Mouse (Mus musculus): Measurements from ENCODE around the gene Itgb8.

Gene Itgb8

DNA sequence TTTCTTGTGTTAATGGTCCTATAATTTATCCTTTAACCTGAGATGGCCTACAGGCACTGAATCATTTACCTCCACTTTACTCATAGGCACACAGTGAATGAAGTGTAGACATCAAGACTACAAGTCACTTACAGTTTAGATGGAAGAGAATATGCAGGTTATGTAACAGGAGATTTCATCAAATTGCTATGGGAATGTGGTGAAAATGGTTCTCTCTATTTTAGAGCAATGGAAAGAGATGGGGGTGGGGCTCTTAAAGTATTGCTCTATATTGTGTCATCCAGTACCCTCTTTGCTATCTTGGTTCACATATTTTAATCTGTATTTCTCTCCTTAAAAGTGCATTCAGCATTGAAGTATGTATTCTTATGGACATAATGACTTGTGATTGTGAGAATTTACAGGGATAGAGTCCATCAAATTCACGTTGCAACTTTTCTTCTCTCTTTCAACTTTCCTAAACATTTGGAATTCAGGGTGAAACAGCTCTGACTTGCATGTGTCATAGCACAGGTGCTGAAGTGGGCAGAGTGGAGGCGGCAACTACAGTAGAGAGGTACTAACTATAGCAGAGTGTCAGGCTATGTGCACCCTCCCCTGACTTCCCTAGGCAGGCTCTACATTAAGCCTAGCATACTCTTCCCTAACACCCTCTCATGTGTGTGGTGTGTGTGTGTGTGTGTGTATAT is 29.1 kb downstream of the Itgb8 start:
- DNase-seq (ENCODE audit: low spot score): no peak

DNA sequence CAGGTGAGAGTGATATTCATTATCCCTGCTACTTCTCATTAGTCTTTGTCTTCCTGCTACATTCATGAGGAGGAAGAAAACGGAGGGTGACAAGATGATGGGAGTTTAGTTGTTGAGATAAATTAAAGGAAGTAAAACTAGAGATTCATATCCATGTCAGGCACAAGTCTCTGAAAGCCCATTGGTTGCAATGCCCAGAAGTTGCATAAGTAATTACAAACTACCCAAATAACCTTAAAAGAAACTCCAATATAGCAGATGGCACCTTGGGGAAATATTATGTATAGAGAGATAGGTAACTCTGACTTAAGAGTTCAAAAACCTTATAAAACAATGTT is 31.2 kb downstream of the Itgb8 start:
- DNase-seq (ENCODE audit: low spot score): no peak

DNA sequence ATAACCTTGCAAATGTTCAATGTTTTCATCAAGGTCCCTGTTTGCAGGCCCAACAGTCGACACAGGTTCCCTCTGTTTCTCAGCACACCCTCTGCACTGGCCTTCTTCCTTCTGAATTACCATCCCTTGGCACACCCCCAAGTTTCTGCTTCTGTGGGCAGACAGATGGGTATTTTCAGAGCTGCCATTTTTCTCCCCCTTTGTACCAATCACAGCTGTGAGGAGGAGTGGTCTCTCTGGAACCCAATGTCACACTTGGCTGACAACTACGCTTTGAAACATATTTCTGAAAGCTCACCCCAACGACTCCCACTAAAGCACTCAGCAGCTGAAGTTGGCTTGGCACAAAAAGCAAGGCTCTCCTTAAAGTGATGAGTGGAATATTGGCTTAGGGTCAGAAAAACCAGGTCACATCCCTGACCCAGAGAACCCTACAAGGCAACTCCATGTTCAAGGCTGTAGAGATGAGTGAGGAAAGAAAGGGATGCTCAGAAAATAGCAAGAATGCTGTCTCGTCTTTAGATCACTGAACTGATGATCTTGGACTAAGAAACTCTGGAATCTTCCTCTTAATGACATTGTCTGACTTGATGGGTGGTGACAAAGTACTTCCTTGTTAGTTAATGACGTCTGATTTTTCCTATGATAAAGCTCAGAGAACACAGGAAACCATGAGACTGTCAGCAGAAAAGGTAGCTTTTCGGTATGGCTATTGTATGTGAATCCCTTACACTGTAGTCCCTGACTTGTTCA is 31.7 kb downstream of the Itgb8 start:
- no peak for DNase-seq (ENCODE audit: low spot score)

DNA sequence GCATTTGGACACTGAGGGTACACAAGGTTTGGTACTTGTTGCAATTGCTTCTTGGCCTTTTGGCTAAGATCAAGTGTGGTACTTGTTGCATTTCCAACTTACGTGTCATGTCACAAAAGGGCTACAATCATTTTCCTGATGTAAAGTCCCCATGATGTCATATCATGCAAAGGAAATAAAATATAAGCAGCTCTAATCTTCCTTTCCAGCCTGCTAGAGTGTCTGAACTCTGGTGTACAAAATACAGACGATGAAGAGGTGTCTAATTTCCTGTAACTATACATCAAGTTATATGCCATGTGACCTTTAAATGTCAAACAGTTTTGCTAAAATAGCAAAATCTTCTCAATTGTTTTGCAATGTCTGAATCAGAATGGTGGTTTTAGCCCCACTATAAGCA is 34.2 kb downstream of the Itgb8 start:
- no peak for DNase-seq (ENCODE audit: low spot score)

DNA sequence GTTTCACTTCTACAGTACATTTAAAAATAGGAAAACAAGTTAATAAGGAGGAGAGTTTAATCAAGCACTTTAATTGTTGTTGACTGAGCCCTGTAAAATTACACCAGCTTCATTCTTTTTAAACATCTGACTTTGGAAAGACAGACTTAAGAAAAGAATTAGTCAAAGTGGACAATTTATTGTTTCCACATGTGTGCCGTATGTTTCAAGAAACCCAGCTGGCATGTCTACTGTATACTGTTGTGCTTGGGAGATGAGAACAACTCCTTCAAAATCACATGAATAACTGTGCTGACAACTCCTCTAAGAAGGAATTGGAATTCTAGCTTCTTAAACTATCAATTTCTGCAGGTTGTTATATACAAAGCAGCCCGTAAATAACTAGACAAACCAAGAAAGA is 35.8 kb downstream of the Itgb8 start:
- no peak for DNase-seq (ENCODE audit: low spot score)

DNA sequence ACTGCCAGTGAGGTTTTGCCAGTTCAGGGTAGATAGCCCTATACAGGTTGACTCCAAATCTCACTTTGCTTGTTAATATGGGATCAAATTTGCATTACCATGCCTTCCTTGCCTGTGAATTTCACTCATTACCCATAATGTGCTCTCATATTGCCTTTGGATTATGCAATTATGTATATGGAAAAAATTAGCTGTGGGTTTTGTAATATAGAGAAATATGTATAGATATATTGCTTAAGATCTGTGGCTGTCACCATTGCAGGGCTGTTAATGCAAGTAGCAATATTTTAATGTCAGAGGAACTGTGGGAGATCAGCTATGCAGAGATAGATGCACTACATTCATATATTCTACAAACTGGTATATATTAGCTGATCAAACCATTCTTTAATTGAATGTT is 43.5 kb downstream of the Itgb8 start:
- no peak for DNase-seq (ENCODE audit: low spot score)

DNA sequence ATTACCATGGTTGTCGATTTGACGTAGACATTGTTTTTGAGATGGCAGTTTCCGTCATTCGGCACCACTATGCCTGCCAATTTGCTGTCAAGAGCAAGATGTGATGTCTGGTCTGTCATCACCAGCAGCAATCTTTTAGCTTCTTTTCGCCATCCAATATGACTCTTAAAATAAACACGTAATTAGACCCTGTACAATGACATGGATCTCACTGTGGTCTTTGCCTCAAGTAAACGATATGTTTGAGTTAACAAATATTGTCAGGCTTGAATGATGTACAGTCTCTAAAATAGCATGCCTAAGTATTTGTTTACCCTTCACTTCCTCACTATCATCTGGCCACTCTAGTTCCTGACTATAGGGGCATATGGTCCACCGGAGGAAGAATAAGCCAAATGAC is 48.8 kb downstream of the Itgb8 start:
- DNase-seq (ENCODE audit: low spot score): no peak

DNA sequence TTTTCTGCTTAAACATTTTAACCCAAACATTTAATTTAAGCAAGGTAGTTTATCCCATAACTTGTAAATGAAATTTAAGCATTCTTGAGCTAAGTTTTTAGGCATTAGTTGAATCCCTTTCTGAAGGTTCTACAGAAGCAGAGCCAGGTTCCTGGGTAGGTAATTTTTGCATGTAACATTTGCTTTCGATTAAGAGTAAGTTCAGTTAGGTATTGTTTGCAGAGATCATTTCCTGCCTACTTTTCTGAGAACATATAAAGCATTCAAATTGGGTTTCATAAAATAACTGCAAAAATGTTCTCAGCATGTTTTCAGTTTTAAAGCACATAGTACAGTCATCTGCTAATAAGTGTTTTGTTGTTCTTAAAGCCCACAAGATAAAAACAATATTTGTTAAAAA is 53.2 kb downstream of the Itgb8 start:
- DNase-seq (ENCODE audit: low spot score): no peak

DNA sequence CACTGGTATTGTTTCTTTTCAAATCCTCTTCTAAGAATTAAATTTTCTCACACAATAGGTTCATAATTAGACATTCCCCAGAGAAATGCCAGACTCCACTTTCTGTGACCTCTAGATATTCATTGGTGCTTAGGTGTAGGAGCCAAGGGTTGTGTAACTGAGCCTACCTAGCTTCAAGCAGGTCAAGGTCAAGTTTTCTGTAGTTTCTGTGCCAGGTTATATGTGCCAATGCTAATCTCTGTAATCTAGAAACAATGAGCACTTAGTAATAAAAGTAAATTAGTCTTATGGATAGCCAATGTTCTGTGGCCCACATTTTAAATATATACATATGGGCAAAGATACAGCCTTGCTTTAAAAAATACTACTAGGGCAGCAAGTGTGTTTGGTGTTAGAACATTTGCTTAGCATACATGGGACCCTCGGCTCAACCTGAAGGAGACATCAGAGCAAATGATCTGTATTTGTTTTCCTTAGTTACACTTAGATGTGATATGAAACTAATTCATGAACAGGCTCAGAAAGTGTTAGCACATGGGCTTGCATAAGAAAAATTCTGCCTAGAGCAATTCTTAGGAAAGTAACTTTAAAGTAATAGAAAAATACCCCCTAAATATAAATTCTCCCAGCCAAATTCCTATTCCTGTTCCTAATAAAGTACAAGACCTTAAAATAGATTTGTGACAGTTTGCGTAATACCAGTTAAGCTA is 56.2 kb downstream of the Itgb8 start:
- DNase-seq (ENCODE audit: low spot score): no peak

DNA sequence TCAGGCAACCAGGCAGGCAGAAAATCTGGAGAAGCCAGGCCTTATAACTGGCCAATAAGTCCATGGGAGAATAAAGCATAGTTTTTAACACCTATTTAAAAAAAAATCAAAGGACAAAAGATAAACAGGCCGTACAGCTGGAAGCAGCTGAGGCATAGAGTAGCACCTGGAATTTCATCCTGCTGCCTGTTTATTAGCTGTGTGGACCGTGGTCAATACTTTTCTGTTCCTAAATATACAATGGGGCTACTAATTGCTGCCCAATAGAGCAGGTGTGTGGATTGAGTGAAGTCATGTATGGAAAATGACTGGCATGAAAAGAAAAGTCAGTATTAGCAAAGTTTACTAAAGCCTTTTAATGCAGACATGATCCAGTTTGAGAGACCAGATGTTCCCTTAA is 62.6 kb downstream of the Itgb8 start:
- no peak for DNase-seq (ENCODE audit: low spot score)

DNA sequence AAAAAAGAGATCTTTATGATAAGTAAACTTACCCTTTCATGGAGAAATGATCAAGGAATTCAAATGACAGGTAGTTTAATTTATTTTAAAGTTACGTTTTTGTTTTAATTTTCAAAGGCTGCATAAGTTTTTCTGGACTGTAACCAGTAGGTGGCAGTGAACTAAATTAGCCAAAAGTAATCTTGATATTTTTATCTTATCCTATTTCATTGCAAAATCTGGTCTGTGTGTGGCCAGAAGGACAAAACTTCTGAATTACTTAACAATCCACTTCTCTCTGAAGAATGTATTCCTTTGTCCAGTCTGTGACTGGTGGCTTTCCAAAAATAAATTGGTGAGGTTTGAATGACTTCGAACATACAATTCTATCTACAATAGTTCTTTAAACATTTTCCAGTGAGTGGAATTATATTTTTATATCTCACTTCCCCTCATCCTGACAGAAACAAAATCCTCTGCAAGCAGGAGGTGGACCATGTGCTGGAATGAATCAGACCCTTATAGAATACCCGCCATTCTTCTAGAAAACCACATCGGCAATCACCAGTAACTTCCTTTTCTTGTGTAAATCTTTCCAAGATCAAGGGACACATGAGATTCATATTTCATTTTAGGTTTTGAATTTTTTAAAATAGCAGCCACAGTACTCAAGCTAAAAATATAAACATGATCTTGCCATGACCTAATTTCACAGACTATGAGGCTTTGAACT is 68.6 kb downstream of the Itgb8 start:
- no peak for DNase-seq (ENCODE audit: low spot score)

DNA sequence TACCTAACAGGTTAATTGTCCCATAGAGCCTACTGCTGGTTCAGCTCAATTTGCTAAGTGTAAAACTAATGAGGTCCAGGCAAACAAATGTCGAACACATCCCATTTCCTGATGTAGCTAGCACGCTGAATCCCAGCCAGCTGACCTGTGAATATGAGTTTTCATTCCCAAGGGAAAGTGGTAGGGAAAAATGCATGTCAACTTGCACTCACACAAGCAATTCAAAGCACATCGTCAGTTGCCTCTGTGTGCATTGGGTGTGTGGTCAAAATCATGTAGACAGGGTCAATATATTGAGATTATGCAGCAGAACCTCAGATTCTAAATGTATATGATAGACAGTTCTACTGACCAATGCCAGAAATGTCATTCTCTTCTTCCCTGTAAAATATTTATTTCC is 69.5 kb downstream of the Itgb8 start:
- no peak for DNase-seq (ENCODE audit: low spot score)

DNA sequence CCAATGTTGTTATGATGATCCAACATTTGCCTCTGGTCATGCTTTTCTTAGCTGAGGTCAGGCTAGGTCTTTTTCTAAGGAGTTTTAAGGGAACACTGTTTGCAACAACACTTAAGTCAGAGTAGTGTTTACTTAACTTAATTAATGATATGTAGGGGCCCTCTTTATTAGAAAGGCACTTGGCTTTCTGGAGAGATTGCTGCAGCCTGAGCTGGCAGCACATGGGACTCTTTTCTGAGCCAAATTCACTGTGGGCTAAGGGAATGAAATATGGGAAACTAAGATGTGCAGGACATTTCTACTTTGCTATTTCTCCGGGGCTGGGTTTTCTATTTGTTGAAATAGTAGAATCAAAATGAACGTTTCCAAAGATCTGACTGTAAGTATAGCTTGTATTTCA is 73.5 kb downstream of the Itgb8 start:
- DNase-seq (ENCODE audit: low spot score): no peak

DNA sequence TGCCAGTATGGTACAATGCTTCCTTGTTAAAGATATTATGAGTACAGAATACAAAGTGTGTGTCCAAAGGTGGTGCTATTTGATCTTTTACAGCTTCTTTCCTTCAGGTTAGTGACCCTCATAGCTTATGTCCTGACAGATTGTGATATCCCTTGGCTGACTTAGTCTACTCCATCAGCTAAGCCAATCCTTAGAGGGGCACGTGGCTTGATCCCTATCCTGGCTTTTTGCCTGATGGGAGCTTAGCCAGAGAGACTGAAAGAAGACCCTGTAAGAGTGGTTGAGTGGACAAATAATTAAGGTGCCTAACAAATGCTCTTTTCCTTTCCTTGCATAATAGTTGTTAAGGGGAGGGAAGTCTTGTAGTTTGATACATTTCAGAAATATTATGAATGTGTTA is 73.9 kb downstream of the Itgb8 start:
- DNase-seq (ENCODE audit: low spot score): no peak

DNA sequence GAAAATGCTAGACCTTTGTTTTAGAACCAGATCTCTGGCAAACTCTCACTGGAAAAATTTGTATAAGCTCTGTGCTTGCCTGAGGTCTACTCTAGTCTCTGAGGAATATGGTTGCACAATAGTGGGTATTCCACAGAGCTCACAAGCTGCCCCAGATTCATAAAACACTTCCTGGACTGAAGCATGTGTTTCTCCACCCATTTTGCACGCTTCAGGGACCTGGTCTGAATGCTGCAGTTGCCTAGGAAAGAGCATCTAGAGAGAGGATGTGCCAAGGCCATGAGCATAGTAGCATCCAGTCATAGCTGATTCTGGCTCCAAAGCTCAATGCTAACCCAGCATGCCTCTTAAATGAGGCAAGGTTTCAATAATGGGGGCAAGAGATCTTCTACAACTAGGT is 74.4 kb downstream of the Itgb8 start:
- no peak for DNase-seq (ENCODE audit: low spot score)

DNA sequence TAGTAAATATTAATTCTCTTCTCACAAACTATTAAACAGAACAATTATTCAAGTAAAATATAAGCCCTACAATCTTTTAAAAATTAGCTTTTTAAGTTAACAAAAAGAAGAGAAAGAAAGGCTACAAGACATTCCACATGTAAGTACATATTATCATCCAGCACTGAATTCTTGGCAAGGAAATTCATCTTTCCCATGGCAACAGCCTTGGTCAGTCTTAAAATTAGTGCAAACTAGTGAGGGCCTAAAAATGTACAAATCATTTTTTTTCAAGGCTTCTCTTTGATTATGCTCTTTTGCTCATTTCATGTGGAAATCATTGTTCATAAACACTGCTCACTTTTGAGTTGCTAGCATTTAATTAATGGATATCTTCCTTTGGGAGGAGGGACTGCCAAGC is 77.8 kb downstream of the Itgb8 start:
- DNase-seq (ENCODE audit: low spot score): no peak

DNA sequence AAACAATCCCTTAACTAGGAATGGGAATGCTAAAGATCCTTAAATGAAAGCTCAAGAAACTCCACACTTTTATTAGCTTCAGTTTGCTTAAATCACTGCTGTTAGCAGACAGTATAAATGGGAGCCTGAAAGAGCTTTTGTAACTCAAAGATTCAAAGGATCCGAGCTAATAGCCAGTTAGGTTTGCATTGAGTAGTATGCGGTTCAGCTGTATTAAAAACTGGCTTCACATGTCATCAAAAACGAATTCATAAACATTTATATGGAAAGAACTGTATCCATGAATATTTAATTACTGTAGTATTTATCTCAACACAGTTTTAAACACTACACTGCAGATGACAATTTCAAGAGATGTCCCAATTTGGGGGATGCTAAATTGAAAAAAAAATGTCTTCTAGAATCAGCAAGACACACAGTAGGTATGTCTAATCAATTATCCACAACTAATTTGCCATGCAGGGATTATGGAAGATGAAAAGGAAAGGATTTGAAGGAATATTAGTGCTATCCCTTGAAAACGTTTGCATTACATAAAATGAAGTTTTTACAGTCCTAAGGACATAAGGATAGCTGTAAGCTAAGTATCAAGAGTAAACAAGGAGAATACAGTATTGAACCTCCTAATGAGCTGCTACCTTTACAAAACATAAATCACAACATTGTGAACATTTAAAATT is 79.2 kb downstream of the Itgb8 start:
- DNase-seq (ENCODE audit: low spot score): no peak

DNA sequence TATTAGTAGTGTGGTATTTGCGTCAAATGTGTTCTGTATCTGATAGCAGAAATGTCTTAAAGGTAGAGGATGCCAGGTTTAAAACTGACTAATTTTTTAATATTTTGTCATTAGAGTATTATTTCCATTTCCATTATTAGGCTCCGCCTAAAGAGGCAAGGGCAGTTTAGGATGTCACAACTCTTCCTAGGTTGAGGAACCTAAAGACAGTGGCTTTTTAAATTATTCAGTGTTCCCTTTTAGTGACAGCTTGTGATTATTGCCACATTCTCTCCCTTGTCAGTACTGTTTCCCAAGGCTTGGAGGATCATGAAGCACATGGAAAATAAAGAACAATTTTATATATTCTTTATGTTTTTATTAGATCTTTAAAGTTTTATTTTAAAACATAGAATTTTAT is 80.9 kb downstream of the Itgb8 start:
- no peak for DNase-seq (ENCODE audit: low spot score)

DNA sequence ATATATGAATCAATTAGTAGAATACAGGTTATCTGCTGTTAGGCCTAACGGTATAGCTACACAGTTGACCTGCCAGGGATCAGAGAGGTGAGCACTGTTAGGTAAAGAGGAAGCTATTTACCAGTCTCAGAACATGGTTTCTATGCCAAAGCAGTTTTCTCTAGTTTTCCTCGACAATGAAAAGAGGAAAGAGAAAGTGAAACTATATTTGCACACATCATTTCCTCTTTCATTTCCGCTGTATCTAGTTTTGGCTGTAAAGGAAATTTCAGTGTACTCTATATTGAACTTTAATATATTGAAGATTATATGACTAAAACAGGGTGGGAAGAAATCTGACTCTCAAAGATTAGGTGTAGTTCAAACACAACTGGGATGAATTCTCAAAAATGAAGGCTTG is 81.5 kb downstream of the Itgb8 start:
- DNase-seq (ENCODE audit: low spot score): no peak

DNA sequence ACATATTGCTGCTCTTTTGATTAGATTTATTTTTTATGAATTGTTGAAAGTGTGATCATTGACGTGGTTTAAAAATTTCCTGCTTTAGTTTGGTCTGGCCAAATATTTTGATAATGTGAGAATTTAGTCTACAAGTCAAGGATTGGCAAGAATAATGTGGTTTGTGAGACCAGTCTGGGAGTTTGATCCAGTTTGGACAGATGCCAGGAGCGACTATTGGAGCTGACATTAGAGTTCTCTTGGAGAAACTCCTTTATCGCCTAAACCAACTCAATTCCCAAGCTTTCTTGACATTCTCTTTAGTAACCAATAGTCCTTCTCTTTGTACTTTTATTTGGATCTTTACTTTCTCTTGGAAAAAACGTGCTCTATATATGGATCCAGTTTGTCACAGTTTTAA is 83.0 kb downstream of the Itgb8 start:
- DNase-seq (ENCODE audit: low spot score): no peak

DNA sequence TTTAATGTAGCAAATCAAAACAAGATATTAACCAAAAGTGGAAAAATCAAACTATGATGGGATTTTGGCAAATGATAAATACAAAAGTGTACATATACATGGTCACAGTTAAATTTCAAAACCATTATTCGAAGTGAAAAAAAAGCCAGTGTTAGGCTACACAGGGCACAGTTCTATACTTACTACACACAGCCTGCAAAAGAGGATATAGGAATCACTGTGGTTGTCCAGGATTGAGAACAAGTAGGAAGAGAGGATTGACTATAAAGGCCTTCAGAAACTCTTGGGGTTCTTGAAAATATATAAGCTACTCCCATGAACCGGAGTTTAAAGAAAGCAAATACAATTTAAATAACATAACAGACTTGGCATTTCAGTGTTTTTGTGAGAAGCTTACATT is 87.6 kb downstream of the Itgb8 start:
- no peak for DNase-seq (ENCODE audit: low spot score)

DNA sequence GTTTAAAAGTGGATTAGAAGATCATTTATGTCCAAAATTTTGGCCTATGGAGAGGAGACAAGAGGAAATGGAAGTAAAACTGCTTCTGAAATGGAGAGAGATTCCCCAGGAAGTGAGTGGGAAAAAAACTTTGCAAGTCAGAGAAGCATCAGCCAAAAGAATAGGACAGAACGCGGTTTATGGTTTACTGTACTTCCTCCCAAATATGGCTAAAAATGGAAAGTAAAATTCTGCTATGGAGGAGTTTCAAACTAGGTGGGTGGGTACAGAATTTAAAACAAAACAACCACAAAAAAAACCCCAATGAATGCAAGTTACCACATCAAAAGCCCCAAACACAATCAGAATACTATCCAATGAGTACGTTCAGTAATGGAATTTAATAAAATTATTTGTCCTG is 90.8 kb downstream of the Itgb8 start:
- DNase-seq (ENCODE audit: low spot score): no peak

Measured in yolk sac, embryonic 10.5 days (tissue).